9 mouse cellular contexts compared by ENCODE assay signal in genomic region chr15:63652216-63652961, GRCm38 (mm10).
DNase-seq lines count a peak whose midpoint lies in the region; ATAC-seq and TF ChIP-seq lines count a peak whose summit lies in the region.
"Had no signal": no experiment of that assay in that cellular context is flagged by ENCODE, and none has a peak within 500 bp of the region (broad histone marks: within the 10 kb centered on the region; RNA-seq: fewer than 3 reads in every experiment).

No protein-coding gene starts in this region.

- H3K36me3 ChIP-seq in forebrain, postnatal 0 days (ENCODE audit: insufficient read depth), result no peaks in the 10 kb centered on the region
- no peaks in the 10 kb centered on the region for H3K36me3 ChIP-seq in hindbrain, embryonic 12.5 days
- H3K36me3 ChIP-seq in lung, postnatal 0 days (ENCODE audit: insufficient read depth, low read length), result no peaks in the 10 kb centered on the region
- H3K36me3 ChIP-seq: heart, embryonic 15.5 days had no signal

- no peak overlapping the region for H3K9ac ChIP-seq in forebrain, postnatal 0 days
- no peak overlapping the region for H3K9ac ChIP-seq in hindbrain, embryonic 12.5 days
- H3K9ac ChIP-seq in lung, postnatal 0 days (replicated peaks; ENCODE audit: low read depth), result no peak overlapping the region
- H3K9ac ChIP-seq: heart, embryonic 15.5 days had no signal

- H3K27ac ChIP-seq in forebrain, postnatal 0 days (ENCODE audit: low read depth, low read length), result no peak overlapping the region
- no peak overlapping the region for H3K27ac ChIP-seq in hindbrain, embryonic 12.5 days
- no peak overlapping the region for H3K27ac ChIP-seq in lung, postnatal 0 days (ENCODE audit: low read length)
- H3K27ac ChIP-seq: heart, embryonic 15.5 days had no signal

- H3K9me3 ChIP-seq in forebrain, postnatal 0 days (ENCODE audit: low read length), result no peaks in the 10 kb centered on the region
- H3K9me3 ChIP-seq in hindbrain, embryonic 12.5 days (replicated peaks), result no peaks in the 10 kb centered on the region
- H3K9me3 ChIP-seq in lung, postnatal 0 days (ENCODE audit: low read length), result no peaks in the 10 kb centered on the region
- H3K9me3 ChIP-seq: heart, embryonic 15.5 days had no signal

- H3K4me3 ChIP-seq in forebrain, postnatal 0 days (ENCODE audit: low read depth, low read length), result no peak overlapping the region
- H3K4me3 ChIP-seq in hindbrain, embryonic 12.5 days, result no peak overlapping the region
- H3K4me3 ChIP-seq in lung, postnatal 0 days (ENCODE audit: low read depth, low read length), result no peak overlapping the region
- H3K4me3 ChIP-seq: heart, embryonic 15.5 days had no signal

- no peak overlapping the region for H3K4me2 ChIP-seq in forebrain, postnatal 0 days (ENCODE audit: low read depth)
- no peak overlapping the region for H3K4me2 ChIP-seq in hindbrain, embryonic 12.5 days (replicated peaks)
- no peak overlapping the region for H3K4me2 ChIP-seq in lung, postnatal 0 days (replicated peaks; ENCODE audit: low read depth, low read length)
- H3K4me2 ChIP-seq: heart, embryonic 15.5 days had no signal

- peak; percentile 92 for TF ChIP-seq CTCF in forebrain, postnatal 0 days (IDR thresholded peaks at IDR 0.05; ENCODE audit: low read depth)
- peak; percentile 88 for TF ChIP-seq CTCF in lung, postnatal 0 days (IDR thresholded peaks at IDR 0.05)

- DNase-seq in ES-CJ7 (ENCODE audit: low read depth, low spot score), result peak; percentile 61
- peak; percentile 44 for DNase-seq in cerebellum, adult 11 months
- DNase-seq in forebrain, postnatal 0 days, result peak; percentile 92
- peak; percentile 52 for DNase-seq in layer of hippocampus, adult 9-11 months
- DNase-seq in lung, postnatal 0 days (ENCODE audit: low spot score), result peak; percentile 76
- peak; percentile 90 for DNase-seq in retina, embryonic 14.5 days (ENCODE audit: low spot score)
- DNase-seq in thymus, postnatal 4 days, result peak; percentile 92

- peaks cover 7% of the 10 kb centered on the region; the same call in 1 of the 2 replicates for H3K4me1 ChIP-seq in forebrain, postnatal 0 days (ENCODE audit: insufficient read depth)
- 0 out of 2 replicates have a peak, but pooled peaks cover 3% of the 10 kb centered on the region for H3K4me1 ChIP-seq in hindbrain, embryonic 12.5 days
- H3K4me1 ChIP-seq in lung, postnatal 0 days (ENCODE audit: insufficient read depth, low read depth, low read length), result no peaks in the 10 kb centered on the region
- H3K4me1 ChIP-seq: heart, embryonic 15.5 days had no signal

- H3K27me3 ChIP-seq in forebrain, postnatal 0 days (ENCODE audit: insufficient read depth, low read length), result no peaks in the 10 kb centered on the region
- H3K27me3 ChIP-seq in hindbrain, embryonic 12.5 days, result no peaks in the 10 kb centered on the region
- no peaks in the 10 kb centered on the region for H3K27me3 ChIP-seq in lung, postnatal 0 days (replicated peaks; ENCODE audit: insufficient read depth, low read length)
- H3K27me3 ChIP-seq: heart, embryonic 15.5 days had no signal

- TF ChIP-seq EP300 in lung, postnatal 0 days (IDR thresholded peaks at IDR 0.05), result no peak

- 34% methylated on average over 11 of the region's 11 CpGs for WGBS in forebrain, postnatal 0 days
- WGBS in hindbrain, embryonic 12.5 days, result 43% methylated on average over 11 of the region's 11 CpGs
- WGBS in lung, postnatal 0 days, result 28% methylated on average over 11 of the region's 11 CpGs

- ATAC-seq in forebrain, postnatal 0 days, result peak; percentile 73; the same call in 1 of the 2 replicates
- peak; percentile 35 for ATAC-seq in hindbrain, embryonic 12.5 days (ENCODE audit: low FRiP score)
- ATAC-seq in lung, postnatal 0 days, result peak; percentile 40; the same call in 1 of the 2 replicates
